Mouse (Mus musculus): ENCODE measurements around the gene Ptp4a2. TPM values are rescaled to one million over a fixed set of nuclear protein-coding genes. Genes with fewer than 3 reads are reported as not detected.

The Ptp4a2 gene
- polyA plus RNA-seq (2014; fragmentation: Illumina TruSeq; extraction: RNeasy Lipid Tissue Mini Kit (QIAGEN cat#74804); ENCODE audit: low replicate concordance) = 1,009 TPM

GRCm38 (mm10) chr4:129810798-129811604 is at the start of gene Ptp4a2:
Gene Ptp4a2, plus strand, starts transcription at chr4:129811219.

Other genes with a start within 250 kb of the Ptp4a2 start
- gene Lck, start 237.6 kb upstream of the Ptp4a2 start, polyA plus RNA-seq (2014; fragmentation: Illumina TruSeq; extraction: RNeasy Lipid Tissue Mini Kit (QIAGEN cat#74804); ENCODE audit: low replicate concordance) = 0.59 TPM
- not detected for gene Fam167b, start 232.7 kb upstream of the Ptp4a2 start, polyA plus RNA-seq (2014; fragmentation: Illumina TruSeq; extraction: RNeasy Lipid Tissue Mini Kit (QIAGEN cat#74804); ENCODE audit: low replicate concordance)
- gene Eif3i, start 210.6 kb upstream of the Ptp4a2 start, polyA plus RNA-seq (2014; fragmentation: Illumina TruSeq; extraction: RNeasy Lipid Tissue Mini Kit (QIAGEN cat#74804); ENCODE audit: low replicate concordance) = 7.9 TPM
- 28.2 TPM for gene Tmem234, start 210.6 kb upstream of the Ptp4a2 start, polyA plus RNA-seq (2014; fragmentation: Illumina TruSeq; extraction: RNeasy Lipid Tissue Mini Kit (QIAGEN cat#74804); ENCODE audit: low replicate concordance)
- not detected for gene Dcdc2b, start 197.0 kb upstream of the Ptp4a2 start, polyA plus RNA-seq (2014; fragmentation: Illumina TruSeq; extraction: RNeasy Lipid Tissue Mini Kit (QIAGEN cat#74804); ENCODE audit: low replicate concordance)
- 5.3 TPM for gene Iqcc, start 192.1 kb upstream of the Ptp4a2 start, polyA plus RNA-seq (2014; fragmentation: Illumina TruSeq; extraction: RNeasy Lipid Tissue Mini Kit (QIAGEN cat#74804); ENCODE audit: low replicate concordance)
- not detected for gene Ccdc28b, start 187.3 kb upstream of the Ptp4a2 start, polyA plus RNA-seq (2014; fragmentation: Illumina TruSeq; extraction: RNeasy Lipid Tissue Mini Kit (QIAGEN cat#74804); ENCODE audit: low replicate concordance)
- 6.1 TPM for gene Txlna, start 170.2 kb upstream of the Ptp4a2 start, polyA plus RNA-seq (2014; fragmentation: Illumina TruSeq; extraction: RNeasy Lipid Tissue Mini Kit (QIAGEN cat#74804); ENCODE audit: low replicate concordance)
- 23.8 TPM for gene Kpna6, start 138.5 kb upstream of the Ptp4a2 start, polyA plus RNA-seq (2014; fragmentation: Illumina TruSeq; extraction: RNeasy Lipid Tissue Mini Kit (QIAGEN cat#74804); ENCODE audit: low replicate concordance)
- not detected for gene Tmem39b, start 114.4 kb upstream of the Ptp4a2 start, polyA plus RNA-seq (2014; fragmentation: Illumina TruSeq; extraction: RNeasy Lipid Tissue Mini Kit (QIAGEN cat#74804); ENCODE audit: low replicate concordance)
- 146 TPM for gene Khdrbs1, start 68.9 kb upstream of the Ptp4a2 start, polyA plus RNA-seq (2014; fragmentation: Illumina TruSeq; extraction: RNeasy Lipid Tissue Mini Kit (QIAGEN cat#74804); ENCODE audit: low replicate concordance)
- not detected for gene Spocd1, start 118.0 kb downstream of the Ptp4a2 start, polyA plus RNA-seq (2014; fragmentation: Illumina TruSeq; extraction: RNeasy Lipid Tissue Mini Kit (QIAGEN cat#74804); ENCODE audit: low replicate concordance)
- gene Adgrb2, start 173.7 kb downstream of the Ptp4a2 start, polyA plus RNA-seq (2014; fragmentation: Illumina TruSeq; extraction: RNeasy Lipid Tissue Mini Kit (QIAGEN cat#74804); ENCODE audit: low replicate concordance) = not detected
- gene Col16a1, start 236.6 kb downstream of the Ptp4a2 start, polyA plus RNA-seq (2014; fragmentation: Illumina TruSeq; extraction: RNeasy Lipid Tissue Mini Kit (QIAGEN cat#74804); ENCODE audit: low replicate concordance) = 1.4 TPM

Data from small intestine, adult 10 weeks (tissue).